Mouse (Mus musculus) gastrocnemius, postnatal 14 days (tissue): Measurements from ENCODE around the gene Tie1. TPM values are rescaled to one million over a fixed set of nuclear protein-coding genes. Genes with fewer than 3 reads are reported as not detected.

Experiments used
- DNase-seq: peaks from one replicate; pipeline ENCODE4 v3.0.0; 2021; ENCODE audit warnings: mixed read lengths
- intact Hi-C: fragments of 180-260 bp; cut with DNase I; formaldehyde crosslinking; loops from one replicate; pipeline ENCODE4 v1.15.1; 2025; ENCODE audit warnings: low total_unique reads
- total RNA-seq, 2 experiments: library from RNA; stranded (reverse); gene quantifications; 2 replicates each; pipeline ENCODE4 v1.2.3; 2021

Tie1 gene
- total RNA-seq, 2 experiments from 2014 or later = 35.1 to 41.5 TPM

DNA sequence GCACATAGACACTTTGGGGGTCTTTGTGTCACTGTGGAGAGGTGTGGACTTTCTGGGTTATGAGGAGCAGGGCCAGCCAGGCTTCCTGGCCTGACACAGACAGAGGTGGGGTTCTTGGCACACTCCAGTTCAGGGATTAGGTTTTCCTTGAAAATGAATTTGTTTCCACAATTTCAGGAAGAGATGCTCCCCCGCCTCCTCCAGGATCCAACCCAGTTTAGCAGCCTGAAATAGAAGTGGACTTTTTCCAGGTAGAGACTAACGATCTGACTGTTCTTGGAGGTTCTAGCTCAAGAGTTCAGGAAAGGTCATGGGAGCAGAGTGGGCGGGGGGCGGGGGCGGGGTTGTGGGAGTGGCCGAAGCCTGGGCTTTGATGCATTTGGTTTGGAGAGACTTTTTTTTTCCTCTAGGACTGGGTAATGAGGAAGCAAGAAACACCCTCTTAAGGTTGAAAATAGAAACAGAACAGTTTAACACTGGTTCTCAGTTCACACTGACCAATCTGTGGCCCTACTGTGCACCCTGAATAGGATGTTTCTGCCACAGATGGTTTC, 10.4 kb upstream of the Tie1 start:
- no peak for DNase-seq

DNA sequence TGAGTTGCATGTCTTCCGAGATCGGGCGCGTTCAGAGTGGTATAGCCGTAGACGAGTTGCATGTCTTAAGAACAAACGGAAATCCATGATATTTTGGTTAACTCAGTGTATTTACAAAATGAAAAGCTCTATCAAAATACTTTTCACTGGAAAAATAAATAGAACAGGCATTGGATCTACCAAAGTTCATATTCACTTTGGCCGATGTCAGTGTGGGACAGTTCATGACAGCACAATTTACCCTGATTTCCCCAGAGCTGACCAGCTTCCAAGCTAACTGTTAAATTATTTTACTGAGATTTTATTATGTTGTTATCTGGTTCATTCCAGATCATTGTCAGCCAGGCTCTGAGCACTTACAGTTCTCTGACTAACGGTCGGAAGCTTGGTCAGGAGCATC, 600 bp upstream of the Tie1 start:
- intact Hi-C loops = no loop called here
- DNase-seq = no peak

More for the DNA sequence above, 10.4 kb upstream of the Tie1 start:
- intact Hi-C loops = no loop called here

DNA sequence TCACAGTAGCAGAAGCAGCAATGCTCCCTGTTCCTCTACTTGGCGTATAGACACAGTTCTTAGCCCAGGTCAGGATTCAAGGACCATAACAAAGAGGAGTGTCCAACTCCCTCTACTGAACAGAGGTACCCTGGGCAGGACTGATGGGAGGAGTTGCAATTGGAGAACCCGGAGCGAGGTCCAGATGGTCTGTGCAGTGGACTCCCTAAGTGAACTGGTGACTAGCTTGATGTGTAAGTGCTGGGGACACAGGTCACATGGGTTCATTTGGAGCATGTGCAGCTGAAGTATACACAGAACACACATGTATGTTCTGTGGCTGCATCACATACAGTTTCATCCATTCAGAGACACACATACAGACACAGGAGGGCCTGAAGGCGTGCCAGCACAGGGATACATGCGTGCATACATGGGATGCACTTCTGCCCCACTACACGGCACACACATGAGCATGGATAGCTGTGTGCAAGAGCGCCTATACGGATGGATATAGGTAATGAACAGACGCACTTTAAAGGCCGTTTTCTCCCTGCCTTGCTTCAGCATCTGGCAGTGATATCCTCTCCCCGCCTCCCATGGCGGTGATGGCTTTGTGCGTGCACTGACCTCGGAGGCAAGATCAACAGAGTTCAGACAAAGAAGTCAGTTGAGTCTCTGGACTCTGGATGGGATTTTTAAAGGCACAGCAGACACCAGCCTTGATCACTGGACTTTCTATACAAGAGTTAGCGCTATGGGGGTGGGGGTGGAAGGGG, 12.9 kb downstream of the Tie1 start:
- DNase-seq = no peak
- intact Hi-C loops = no loop called here

DNA sequence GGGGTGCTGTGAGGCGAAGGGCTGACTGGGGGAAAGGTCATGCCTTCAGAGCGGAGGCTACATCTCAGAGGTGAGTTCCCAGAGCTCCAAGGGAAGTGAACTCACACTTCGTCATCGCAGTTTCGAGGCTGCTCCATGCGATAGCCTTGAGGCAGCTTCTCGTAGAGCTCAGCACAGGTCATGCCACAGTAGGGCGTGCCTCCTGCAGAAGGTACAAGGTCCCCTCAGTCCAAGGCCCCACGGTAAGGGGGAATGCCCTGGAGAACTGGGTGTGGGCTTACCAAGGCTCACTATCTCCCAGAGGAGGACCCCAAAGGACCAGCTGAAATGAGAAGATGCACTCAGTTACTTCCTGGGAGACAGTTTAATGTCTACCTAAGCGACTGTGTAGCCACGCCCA, 17.2 kb downstream of the Tie1 start:
- intact Hi-C loops = no loop called here

DNA sequence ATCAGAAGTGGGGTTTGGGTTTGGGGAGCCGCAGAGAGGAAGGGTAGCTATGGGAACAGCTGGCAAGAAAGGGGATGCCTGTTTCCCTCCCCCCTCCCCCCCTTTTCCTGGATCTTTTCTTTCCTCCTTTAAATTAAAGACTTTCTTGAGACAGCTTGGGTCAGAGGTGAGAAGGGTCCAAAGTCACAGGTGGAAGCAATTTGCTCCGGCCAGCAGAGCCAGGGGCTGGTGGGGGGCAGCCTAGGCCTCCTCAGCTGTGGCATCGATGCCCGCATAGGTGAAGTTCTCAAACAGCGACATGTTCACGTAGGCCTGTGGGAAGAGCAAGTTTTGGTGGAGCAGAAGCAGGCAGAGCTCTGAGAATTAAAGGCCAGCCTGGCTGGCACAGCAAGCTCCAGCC, 18.6 kb downstream of the Tie1 start:
- DNase-seq = no peak
- intact Hi-C loops = no loop called here

More for the DNA sequence above, 17.2 kb downstream of the Tie1 start:
- DNase-seq = no peak

DNA sequence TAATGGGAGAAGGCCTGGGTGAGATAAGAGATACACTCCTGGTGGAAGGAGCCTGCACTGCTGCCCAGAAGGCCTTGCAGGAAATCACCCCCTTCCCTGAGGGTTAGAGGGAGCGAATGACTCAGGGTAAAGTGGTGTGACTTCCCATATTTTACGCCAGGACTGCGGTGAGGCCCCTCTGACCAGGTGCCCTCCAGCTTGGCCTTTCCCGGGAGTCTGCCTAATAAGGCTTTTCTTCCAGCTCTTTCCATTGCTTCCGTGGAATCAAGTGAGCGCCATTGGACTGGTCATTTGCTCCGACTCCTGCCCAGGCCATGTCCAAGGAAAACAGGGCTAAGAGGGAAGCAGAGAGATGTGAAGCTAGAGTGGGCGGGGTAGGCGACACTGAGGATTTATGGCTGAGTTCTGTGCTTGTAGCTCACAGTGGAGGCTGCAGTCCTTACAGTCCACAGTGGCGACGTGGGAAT, 24.1 kb downstream of the Tie1 start:
- no peak for DNase-seq
- intact Hi-C loops = no loop called here

DNA sequence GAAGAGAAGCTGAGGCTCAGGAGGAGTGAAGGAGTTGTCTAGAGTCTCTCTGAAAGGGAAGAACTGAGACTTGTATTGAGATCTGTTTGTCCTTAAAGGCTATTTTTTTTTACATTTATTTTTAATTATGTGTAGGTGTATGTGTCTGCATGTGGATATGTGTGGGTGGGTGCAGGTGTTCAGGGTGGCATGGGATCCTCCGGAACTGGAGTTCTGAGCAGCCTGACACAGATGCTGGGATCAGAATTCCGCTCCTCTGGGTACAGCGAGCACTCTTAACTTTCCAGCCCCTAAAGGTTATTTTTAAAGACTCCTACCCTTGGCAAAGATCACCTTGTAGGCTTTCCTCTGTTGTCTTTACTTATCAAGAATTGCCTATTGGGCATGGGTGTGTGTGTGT, 24.9 kb downstream of the Tie1 start:
- intact Hi-C loops = no loop called here
- DNase-seq = no peak

DNA sequence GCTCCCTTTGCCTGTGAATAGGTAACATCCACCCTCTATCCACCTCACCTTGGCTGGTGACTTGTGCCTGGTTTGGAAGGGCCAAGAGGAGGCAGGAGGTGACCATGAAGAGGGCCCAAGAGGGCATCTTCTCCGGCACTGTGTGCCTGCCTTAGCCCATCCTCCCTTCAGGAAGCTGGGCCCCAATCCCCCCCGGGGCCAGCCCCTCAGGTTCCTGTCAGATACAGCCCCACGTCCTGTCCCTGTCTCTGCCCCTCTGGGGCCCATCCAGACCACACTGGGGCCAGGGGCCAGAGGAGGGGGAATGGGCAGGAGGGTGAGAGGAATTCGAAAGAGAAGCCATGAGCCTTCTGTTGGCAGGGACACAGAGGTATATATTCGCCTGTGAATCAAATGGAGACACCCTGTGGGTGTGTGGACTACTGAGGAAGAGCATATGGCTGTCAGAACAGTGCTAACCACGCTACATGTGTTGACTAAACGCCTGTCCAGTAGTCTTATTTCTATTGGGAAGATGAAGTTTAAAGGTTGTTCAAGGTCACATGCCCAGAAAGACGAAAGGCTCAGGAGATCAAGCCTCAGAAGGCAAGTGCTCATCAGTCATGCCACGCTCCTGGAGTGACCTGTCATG, 32.4 kb downstream of the Tie1 start, which contains the start of gene Mpl:
Gene Mpl, minus strand, starts transcription at position 169 of the 631 bp plus-strand sequence.
- intact Hi-C loops = no loop called here
- DNase-seq = no peak

DNA sequence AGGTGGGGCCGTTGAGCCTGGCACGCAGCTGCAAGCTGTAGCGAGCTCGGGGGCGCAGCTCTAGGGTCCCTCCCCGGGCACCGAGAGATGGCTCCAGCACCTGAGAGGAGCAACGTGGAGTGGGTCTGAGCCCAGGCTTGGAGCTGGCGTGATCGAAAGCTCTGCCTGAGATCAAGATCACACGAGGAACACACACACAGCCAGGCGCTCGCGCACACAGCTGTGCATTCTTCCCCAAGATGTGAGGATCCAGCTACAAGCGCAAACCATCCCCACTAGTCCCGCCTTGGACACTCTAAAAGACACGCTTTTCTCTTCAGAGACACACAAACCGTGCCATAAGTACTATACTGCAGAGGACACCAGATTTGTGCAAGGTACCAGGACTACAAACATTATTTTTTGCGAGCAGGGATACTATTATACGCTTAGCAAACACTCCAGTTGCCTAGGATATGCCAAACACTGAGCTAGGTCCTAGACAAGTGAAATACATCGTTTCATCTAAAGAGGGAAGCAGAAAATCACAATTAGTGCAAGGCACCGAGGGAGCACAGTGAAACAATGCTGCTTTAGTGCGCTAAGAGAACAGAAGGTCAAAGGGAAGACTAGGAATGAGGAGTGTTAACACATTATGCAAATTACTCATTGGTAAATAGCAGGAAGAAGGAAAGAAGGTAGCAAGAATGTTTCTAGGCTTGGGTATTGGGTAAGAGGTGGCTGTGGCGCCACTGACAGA, 43.3 kb downstream of the Tie1 start:
- no peak for DNase-seq
- intact Hi-C loops = no loop called here

DNA sequence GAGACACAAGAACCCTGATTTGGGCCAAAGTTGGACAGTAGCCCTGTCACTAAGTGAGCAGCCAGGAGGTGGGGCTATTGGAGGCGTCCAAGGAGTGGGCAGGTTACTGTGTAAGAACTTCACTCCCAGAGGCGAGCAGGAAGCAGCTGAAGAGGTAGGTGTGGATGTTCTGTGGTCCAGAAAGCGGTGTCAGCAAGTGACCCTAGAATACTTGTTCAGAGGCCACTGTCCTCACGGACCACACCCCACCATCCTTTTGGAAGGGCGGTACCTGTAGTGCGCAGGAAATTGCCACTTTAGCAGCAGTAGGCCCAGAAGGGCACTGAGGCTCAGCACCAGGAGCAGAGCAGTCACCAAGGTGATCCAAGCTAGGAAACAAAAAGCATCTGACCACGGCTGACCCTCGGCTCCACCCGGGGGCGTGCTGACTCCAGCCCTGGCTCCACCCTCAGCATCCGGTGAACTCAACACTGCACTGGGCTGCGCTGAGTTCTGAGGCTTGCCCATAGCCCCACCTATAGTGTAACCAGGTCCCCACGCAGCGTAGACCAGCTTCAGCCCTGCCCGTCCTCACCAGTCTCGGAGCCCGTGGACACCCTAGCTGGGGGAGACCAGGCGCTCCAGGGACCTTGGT, 44.0 kb downstream of the Tie1 start:
- intact Hi-C loops = no loop called here

DNA sequence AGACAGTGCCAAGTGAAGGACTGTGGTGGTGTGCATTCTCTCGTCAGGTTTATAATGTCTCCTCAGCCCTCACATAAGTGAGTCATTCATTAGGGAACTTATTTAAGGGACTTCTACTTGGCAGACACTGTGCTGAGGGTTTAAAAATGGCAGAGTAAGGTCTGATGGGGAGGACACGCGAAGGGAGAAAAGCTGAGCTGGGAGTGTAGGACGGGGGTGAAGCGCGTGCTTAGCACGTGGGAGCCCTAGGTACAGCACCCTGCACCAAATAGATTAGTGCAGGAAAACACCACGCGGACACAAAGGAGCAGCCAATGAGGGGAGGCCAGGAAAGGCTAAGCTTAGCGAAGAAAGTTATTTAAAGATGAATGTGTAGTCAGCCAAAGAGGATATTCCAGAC, 44.8 kb downstream of the Tie1 start:
- no peak for DNase-seq
- intact Hi-C loops = no loop called here

More for the DNA sequence above, 44.0 kb downstream of the Tie1 start:
- peak; percentile 57 for DNase-seq

DNA sequence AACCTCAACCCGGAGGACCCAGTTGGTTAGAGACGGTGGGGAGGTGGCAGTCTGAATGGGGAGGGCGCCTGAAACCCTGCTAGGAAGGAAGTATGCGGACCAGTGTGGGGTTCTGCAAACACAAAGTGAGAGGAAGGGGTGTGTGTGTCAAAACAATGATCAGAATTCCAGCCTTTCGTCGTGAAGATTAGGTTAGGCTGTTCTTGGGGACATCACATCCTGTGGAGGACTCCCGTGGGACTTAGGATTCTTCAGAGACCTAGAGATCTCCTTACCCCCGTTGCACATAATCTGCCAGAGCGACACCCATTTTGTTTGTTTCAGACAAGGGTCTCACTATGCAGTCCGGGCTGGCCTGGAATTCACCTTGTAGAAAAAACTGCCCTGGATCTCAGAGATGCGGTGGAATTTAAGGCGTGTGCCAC, 52.0 kb downstream of the Tie1 start:
- DNase-seq = no peak
- intact Hi-C loops = loop anchor here (10.0 kb wide), 1 partner anchor 127 kb away; no protein-coding TSS in a partner anchor

DNA sequence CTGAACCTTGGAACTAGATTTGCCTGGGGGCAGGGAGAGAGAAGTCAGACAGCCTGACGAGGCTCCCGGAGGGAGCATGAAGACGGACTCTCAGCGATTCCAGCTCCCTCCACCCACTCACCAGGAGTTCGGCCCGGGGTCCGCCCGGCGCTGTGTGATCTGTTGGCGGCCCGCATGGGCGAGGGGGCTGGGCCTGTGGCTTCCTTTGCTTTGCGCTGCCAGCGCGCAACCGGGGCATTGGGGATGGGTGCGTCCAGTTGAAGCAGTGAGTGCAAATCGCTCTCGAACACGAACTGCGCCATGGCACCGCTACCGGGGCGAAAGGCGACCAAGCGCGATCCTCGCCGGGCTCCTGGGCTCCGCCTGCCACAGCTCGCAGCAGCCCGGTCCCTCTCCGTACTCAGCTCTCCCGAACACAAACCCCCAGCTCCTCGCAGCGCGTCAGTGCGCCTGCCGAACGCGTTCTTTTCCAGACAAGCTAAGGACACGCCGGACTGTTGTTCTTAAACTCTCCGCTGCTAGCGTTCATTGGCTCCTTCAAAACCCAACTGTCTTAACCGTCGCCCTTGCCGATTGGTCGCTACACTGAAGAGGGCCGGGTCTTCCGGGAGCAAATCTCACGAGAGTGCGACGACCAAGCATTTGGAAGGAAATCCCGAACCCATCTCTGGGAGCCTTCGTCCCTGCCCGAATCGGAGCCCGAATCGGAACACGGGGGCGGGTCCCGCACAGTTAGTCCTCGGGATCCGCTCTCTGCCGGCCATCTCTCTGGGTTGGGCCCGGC, 52.8 kb downstream of the Tie1 start, which contains the start of gene Cdc20:
Gene Cdc20, minus strand, starts transcription at position 533 of the 784 bp plus-strand sequence.
- intact Hi-C loops = loop anchor here (10.0 kb wide), 1 partner anchor 128 kb away; no protein-coding TSS in a partner anchor
- DNase-seq = peak; percentile 92

DNA sequence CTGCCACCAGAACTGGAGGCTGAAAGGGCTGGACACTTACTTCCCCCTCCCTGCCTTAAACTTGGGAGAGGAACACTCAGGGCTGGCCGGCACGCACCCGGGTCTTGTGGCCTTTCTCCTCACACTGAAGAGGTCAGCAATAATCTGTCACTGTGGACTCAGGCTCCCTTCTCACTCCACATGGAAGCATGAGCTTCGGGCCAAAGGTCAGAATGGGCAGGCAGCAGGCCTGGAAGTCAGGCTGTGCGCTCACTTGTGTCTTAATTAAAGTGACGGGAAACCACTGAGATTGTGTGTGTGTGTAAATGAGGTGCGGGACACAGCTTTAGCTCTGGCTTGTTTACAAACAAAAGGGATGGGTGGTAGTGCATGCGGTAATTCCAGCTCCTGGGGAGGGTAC, 57.5 kb downstream of the Tie1 start:
- intact Hi-C loops = loop anchor here (10.0 kb wide), 1 partner anchor 132 kb away; no protein-coding TSS in a partner anchor
- DNase-seq = no peak

DNA sequence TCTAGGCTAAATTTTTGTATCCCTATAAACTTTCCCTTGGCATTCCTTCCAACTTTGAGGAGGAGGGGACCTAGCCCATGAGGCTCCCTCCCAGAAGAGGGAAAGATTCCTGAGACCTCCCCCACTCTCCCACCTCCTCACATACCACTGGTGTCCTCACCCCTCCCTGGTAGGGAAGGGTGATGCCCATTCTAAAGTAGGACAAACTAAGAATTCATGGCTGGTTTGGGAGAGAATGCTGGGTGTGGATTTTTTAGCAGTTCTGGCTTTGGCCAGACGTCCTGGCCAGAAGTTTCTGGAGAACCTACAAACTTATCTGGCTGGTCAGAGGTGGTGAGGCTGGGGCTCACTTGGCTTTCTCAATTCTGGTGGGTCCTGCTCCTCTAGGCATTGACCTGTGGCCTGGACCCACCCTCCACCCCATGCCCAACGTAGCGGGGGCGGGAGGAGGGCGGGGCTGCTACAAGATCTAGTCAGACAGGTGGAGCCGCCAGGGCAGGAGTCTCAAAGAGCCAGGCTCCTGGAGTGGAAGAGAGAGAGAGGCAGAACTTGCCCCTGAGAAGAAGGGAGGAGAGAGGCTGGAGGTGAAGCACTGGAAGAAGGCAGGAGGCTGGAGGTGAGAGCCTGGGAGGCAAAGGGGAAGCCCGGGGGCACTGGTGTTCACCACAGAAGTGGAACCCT, 60.5 kb downstream of the Tie1 start:
- intact Hi-C loops = no loop called here
- DNase-seq = no peak

DNA sequence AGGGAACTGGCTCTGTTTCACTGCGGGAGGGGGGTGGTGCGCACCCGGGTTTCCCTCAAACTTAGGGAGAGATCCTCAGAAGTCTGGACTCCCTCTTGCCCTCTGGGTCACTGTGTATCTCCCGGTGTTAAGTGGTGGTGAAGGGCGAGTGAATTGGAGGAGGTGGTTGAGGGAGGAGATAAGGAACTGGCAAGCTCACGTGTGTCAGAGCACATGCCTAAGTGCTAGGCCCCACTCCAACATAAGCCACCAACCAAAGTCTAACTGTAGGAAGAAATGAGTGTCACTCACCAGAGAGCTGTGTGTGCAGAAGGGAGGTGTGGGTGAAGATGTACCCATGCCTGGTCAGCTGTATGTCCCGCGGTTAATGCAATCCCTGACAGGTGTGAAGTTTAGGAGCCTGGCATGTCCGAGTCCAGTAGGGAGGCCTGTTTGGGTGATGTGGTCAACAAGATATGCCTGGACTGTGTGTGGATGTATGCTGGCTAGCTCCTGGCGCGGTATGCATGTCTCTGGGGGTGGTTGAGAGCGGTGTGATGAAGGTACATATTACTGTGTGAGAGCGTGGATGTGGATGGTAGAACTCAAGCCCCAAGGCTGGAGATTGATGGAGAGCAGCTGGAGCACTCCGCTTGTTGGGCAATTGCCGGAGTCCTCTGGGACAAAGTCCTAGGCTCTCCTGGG, 61.2 kb downstream of the Tie1 start:
- no peak for DNase-seq
- intact Hi-C loops = no loop called here

DNA sequence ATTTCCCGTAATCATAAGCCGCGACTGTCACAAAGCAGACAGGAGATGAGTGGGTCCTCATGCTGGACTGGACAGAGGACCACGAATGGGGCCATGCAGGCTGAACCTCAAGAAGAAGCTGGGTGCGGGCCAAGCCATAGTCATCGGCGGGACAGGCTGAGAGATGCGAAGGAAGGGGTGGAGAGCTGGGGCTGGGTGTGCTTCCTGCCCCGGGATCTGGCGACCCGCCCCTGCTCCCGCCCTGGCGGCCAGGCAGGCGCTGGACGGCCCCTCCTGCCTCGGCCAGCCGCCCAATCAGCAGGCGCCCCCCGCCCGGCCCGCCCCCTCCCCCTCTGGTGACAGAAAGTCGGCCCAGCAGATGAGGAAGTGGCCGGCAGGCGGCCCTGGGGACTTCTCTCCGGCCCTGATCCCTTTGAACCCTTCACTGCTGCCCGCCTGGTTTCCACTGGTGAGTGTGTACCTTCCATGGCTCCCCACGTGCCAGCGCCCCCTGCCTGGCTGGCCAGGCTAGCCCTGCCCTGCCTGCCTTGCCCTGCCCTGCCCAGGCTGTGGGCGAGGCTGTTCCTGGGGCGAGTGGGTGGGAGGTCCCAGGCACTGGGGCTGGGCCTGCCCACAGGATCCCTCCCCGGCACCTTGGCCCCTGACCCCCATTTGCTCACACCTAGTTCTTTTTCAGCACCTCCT, 62.0 kb downstream of the Tie1 start, which contains the start of gene Elovl1:
Gene Elovl1, plus strand, starts transcription at position 326 of the 684 bp plus-strand sequence.
- DNase-seq = peak; percentile 94
- intact Hi-C loops = no loop called here
